Mouse (Mus musculus): ENCODE measurements at regions not wholly inside any gene's neighbourhood (a gene's known extent, or its start where the extent isn't known, plus 50 kb on each side); places are given as distances from the start of the nearest gene placed in this dataset.

GRCm38 (mm10) chr16:78490245-78490644 is 86.3 kb downstream of the D16Ertd472e start:
- Histone ChIP-seq H3K4me3 (peak overlapping the region; percentile 23; the same call in 1 of the 2 replicates), H3K36me3 (no peaks in the 10 kb centered on the region), H3K27me3 (no peaks in the 10 kb centered on the region), H3K4me2 (peak overlapping the region; percentile 50), H3K4me1 (no peaks in the 10 kb centered on the region), H3K27ac (no peak overlapping the region; the same call in 1 of the 2 replicates), H3K9ac (peak overlapping the region; percentile 51; the same call in 1 of the 2 replicates), H3K9me3 (no peaks in the 10 kb centered on the region)
- WGBS = 19% methylated on average over 12 of the region's 12 CpGs
- no peak for ATAC-seq (ENCODE audit: insufficient number of reproducible peaks, insufficient read depth, low FRiP score, low TSS enrichment, low read depth)

- Histone ChIP-seq H3K4me2 (no peak overlapping the region), H3K27me3 (no peaks in the 10 kb centered on the region), H3K27ac (no peak overlapping the region), H3K36me3 (no peaks in the 10 kb centered on the region), H3K9me3 (no peaks in the 10 kb centered on the region), H3K4me1 (no peaks in the 10 kb centered on the region), H3K4me3 (no peak overlapping the region), H3K9ac (no peak overlapping the region)
- WGBS = 53% methylated on average over 4 of the region's 4 CpGs
- no peak for ATAC-seq (ENCODE audit: insufficient number of reproducible peaks, insufficient read depth, low FRiP score, low TSS enrichment, low read depth)
These were observed 86.9 kb downstream of the D16Ertd472e start for GRCm38 (mm10) chr16:78489604-78490003.

GRCm38 (mm10) chr16:78486531-78486930 is 90.0 kb downstream of the D16Ertd472e start:
- no peak for ATAC-seq (ENCODE audit: insufficient number of reproducible peaks, insufficient read depth, low FRiP score, low TSS enrichment, low read depth)
- 86% methylated on average over 6 of the region's 6 CpGs for WGBS
- H3K27me3 ChIP-seq = no peaks in the 10 kb centered on the region
- no peaks in the 10 kb centered on the region for H3K9me3 ChIP-seq
- H3K36me3 ChIP-seq = no peaks in the 10 kb centered on the region
- no peak overlapping the region for H3K4me3 ChIP-seq
- no peak overlapping the region for H3K9ac ChIP-seq
- no peak overlapping the region for H3K4me2 ChIP-seq
- no peak overlapping the region for H3K27ac ChIP-seq
- no peaks in the 10 kb centered on the region for H3K4me1 ChIP-seq

GRCm38 (mm10) chr16:78484319-78484718 is 92.2 kb downstream of the D16Ertd472e start:
- H3K36me3 ChIP-seq = no peaks in the 10 kb centered on the region
- H3K27ac ChIP-seq = no peak overlapping the region
- H3K9me3 ChIP-seq = no peaks in the 10 kb centered on the region
- H3K9ac ChIP-seq = no peak overlapping the region
- WGBS = 85% methylated on average over 4 of the region's 4 CpGs
- no peak overlapping the region for H3K4me3 ChIP-seq
- no peaks in the 10 kb centered on the region for H3K27me3 ChIP-seq
- H3K4me1 ChIP-seq = no peaks in the 10 kb centered on the region
- no peak overlapping the region for H3K4me2 ChIP-seq
- no peak for ATAC-seq (ENCODE audit: insufficient number of reproducible peaks, insufficient read depth, low FRiP score, low TSS enrichment, low read depth)

- no peak for ATAC-seq (ENCODE audit: insufficient number of reproducible peaks, insufficient read depth, low FRiP score, low TSS enrichment, low read depth)
- H3K9me3 ChIP-seq = no peaks in the 10 kb centered on the region
- no peaks in the 10 kb centered on the region for H3K27me3 ChIP-seq
- H3K4me2 ChIP-seq = no peak overlapping the region
- no peak overlapping the region for H3K4me3 ChIP-seq
- H3K27ac ChIP-seq = no peak overlapping the region
- H3K36me3 ChIP-seq = no peaks in the 10 kb centered on the region
- no peaks in the 10 kb centered on the region for H3K4me1 ChIP-seq
- 91% methylated on average over 6 of the region's 6 CpGs for WGBS
- H3K9ac ChIP-seq = no peak overlapping the region
These were observed 94.9 kb downstream of the D16Ertd472e start for GRCm38 (mm10) chr16:78481571-78481970.

GRCm38 (mm10) chr16:78481065-78481464 is 95.4 kb downstream of the D16Ertd472e start:
- H3K9ac ChIP-seq = no peak overlapping the region
- no peaks in the 10 kb centered on the region for H3K9me3 ChIP-seq
- H3K4me3 ChIP-seq = no peak overlapping the region
- no peak overlapping the region for H3K27ac ChIP-seq
- H3K27me3 ChIP-seq = no peaks in the 10 kb centered on the region
- WGBS = 68% methylated on average over 5 of the region's 5 CpGs
- no peak for ATAC-seq (ENCODE audit: insufficient number of reproducible peaks, insufficient read depth, low FRiP score, low TSS enrichment, low read depth)
- no peaks in the 10 kb centered on the region for H3K36me3 ChIP-seq
- no peak overlapping the region for H3K4me2 ChIP-seq
- no peaks in the 10 kb centered on the region for H3K4me1 ChIP-seq

GRCm38 (mm10) chr16:78480261-78480660 is 96.2 kb downstream of the D16Ertd472e start:
- WGBS = 92% methylated on average over 10 of the region's 10 CpGs
- Histone ChIP-seq H3K4me3 (no peak overlapping the region), H3K9ac (no peak overlapping the region), H3K4me1 (no peaks in the 10 kb centered on the region), H3K36me3 (no peaks in the 10 kb centered on the region), H3K9me3 (no peaks in the 10 kb centered on the region), H3K27me3 (no peaks in the 10 kb centered on the region), H3K27ac (no peak overlapping the region), H3K4me2 (no peak overlapping the region)
- no peak for ATAC-seq (ENCODE audit: insufficient number of reproducible peaks, insufficient read depth, low FRiP score, low TSS enrichment, low read depth)

- Histone ChIP-seq H3K36me3 (no peaks in the 10 kb centered on the region), H3K9ac (no peak overlapping the region), H3K27me3 (no peaks in the 10 kb centered on the region), H3K4me1 (no peaks in the 10 kb centered on the region), H3K4me2 (no peak overlapping the region), H3K27ac (no peak overlapping the region), H3K4me3 (no peak overlapping the region), H3K9me3 (no peaks in the 10 kb centered on the region)
- ATAC-seq (ENCODE audit: insufficient number of reproducible peaks, insufficient read depth, low FRiP score, low TSS enrichment, low read depth) = 0 out of 2 replicates have a peak, but pooled peaks have one; percentile 56
- 52% methylated on average over 7 of the region's 7 CpGs for WGBS
These were observed 96.5 kb upstream of the Btg3 start for GRCm38 (mm10) chr16:78473456-78473855.

GRCm38 (mm10) chr16:78459996-78460395 is 83.0 kb upstream of the Btg3 start:
- Histone ChIP-seq H3K4me2 (no peak overlapping the region), H3K4me1 (0 out of 2 replicates have a peak, but pooled peaks cover 4% of the 10 kb centered on the region), H3K27ac (no peak overlapping the region), H3K27me3 (no peaks in the 10 kb centered on the region), H3K9ac (no peak overlapping the region), H3K4me3 (no peak overlapping the region), H3K9me3 (no peaks in the 10 kb centered on the region), H3K36me3 (no peaks in the 10 kb centered on the region)
- WGBS = 77% methylated on average over 8 of the region's 8 CpGs
- ATAC-seq (ENCODE audit: insufficient number of reproducible peaks, insufficient read depth, low FRiP score, low TSS enrichment, low read depth) = no peak

- H3K4me2 ChIP-seq = no peak overlapping the region
- H3K9ac ChIP-seq = no peak overlapping the region
- WGBS = 69% methylated on average over 8 of the region's 8 CpGs
These were observed 80.7 kb upstream of the Btg3 start for GRCm38 (mm10) chr16:78457731-78458151.

GRCm38 (mm10) chr16:78456345-78456744 is 79.4 kb upstream of the Btg3 start:
- no peak overlapping the region for H3K27ac ChIP-seq

More at GRCm38 (mm10) chr16:78457731-78458151, 80.7 kb upstream of the Btg3 start:
- no peak overlapping the region for H3K27ac ChIP-seq
- H3K27me3 ChIP-seq = no peaks in the 10 kb centered on the region
- H3K9me3 ChIP-seq = no peaks in the 10 kb centered on the region
- ATAC-seq (ENCODE audit: insufficient number of reproducible peaks, insufficient read depth, low FRiP score, low TSS enrichment, low read depth) = no peak
- no peaks in the 10 kb centered on the region for H3K36me3 ChIP-seq
- no peak overlapping the region for H3K4me3 ChIP-seq
- 0 out of 2 replicates have a peak, but pooled peaks cover 4% of the 10 kb centered on the region for H3K4me1 ChIP-seq

GRCm38 (mm10) chr16:78454509-78454908 is 77.5 kb upstream of the Btg3 start:
- ATAC-seq (ENCODE audit: insufficient number of reproducible peaks, insufficient read depth, low FRiP score, low TSS enrichment, low read depth) = no peak
- Histone ChIP-seq H3K36me3 (no peaks in the 10 kb centered on the region), H3K9me3 (0 out of 2 replicates have a peak, but pooled peaks cover under 1% of the 10 kb centered on the region), H3K4me1 (0 out of 2 replicates have a peak, but pooled peaks cover 4% of the 10 kb centered on the region), H3K4me3 (no peak overlapping the region), H3K27me3 (no peaks in the 10 kb centered on the region), H3K27ac (no peak overlapping the region), H3K9ac (no peak overlapping the region), H3K4me2 (no peak overlapping the region)
- WGBS = 86% methylated on average over 9 of the region's 9 CpGs

More at GRCm38 (mm10) chr16:78456345-78456744, 79.4 kb upstream of the Btg3 start:
- Histone ChIP-seq H3K27me3 (no peaks in the 10 kb centered on the region), H3K4me2 (no peak overlapping the region), H3K9me3 (no peaks in the 10 kb centered on the region), H3K36me3 (no peaks in the 10 kb centered on the region), H3K4me3 (no peak overlapping the region), H3K4me1 (0 out of 2 replicates have a peak, but pooled peaks cover 4% of the 10 kb centered on the region), H3K9ac (no peak overlapping the region)
- ATAC-seq (ENCODE audit: insufficient number of reproducible peaks, insufficient read depth, low FRiP score, low TSS enrichment, low read depth) = no peak
- WGBS = 79% methylated on average over 10 of the region's 10 CpGs

Measured in embryonic facial prominence, embryonic 13.5 days (tissue).